Mouse (Mus musculus) inflammation-experienced regulatory T-cells, adult 6 months (primary cell): ENCODE measurements around the gene Tspear. TPM values are rescaled to one million over a fixed set of nuclear protein-coding genes. Genes with fewer than 3 reads are reported as not detected.

Experiments used
- ATAC-seq: one replicate; pipeline ENCODE4 v1.8.0; 2017
- polyA plus RNA-seq, 3 experiments: library from polyadenylated mRNA; unstranded; fragments of 100-300 nt; shearing (Covaris generic); gene quantifications; one replicate each; pipeline ENCODE4 v1.2.1; 2017

Tspear gene
- polyA plus RNA-seq, 3 experiments from 2014 or later, result 0.26 to 0.54 (median 0.28) TPM

DNA sequence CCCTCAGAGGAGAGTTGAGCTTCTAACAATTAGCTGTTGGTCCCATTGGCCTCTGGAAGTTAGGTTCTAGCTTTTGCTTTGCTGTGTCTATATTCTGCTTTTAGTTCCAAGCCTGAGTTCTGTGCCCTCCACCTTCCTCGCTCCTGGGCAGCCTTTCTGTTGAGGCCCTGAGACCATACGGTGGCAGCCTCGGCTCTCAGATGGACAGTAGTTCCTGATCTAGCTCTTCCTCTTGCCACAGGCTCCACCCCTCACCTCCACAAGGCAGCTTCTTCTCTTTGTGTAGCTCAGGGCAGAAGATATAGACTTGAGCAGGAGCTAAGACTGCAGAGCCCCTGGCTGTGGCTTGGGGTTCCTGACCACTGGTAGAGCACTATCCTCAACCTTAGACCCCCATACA, 193.9 kb downstream of the Tspear start:
- ATAC-seq, result no peak

DNA sequence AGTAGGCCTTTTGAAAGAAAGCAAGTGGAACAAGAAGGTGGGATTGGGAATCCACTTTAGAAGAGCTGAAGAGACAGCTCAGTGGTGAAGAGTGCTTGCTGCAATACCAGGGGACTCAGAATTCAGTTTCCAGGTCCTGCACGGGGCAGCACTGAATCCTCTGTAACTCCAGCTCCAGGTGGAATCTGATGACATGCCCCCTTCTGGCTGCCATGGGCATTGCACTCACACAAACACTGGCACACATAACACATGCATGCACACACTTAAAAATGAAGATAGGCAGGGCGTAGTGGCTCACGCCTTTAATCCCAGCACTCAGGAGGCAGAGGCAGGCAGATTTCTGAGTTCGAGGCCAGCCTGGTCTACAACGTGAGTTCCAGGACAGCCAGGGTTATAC, 196.2 kb downstream of the Tspear start:
- no peak for ATAC-seq

DNA sequence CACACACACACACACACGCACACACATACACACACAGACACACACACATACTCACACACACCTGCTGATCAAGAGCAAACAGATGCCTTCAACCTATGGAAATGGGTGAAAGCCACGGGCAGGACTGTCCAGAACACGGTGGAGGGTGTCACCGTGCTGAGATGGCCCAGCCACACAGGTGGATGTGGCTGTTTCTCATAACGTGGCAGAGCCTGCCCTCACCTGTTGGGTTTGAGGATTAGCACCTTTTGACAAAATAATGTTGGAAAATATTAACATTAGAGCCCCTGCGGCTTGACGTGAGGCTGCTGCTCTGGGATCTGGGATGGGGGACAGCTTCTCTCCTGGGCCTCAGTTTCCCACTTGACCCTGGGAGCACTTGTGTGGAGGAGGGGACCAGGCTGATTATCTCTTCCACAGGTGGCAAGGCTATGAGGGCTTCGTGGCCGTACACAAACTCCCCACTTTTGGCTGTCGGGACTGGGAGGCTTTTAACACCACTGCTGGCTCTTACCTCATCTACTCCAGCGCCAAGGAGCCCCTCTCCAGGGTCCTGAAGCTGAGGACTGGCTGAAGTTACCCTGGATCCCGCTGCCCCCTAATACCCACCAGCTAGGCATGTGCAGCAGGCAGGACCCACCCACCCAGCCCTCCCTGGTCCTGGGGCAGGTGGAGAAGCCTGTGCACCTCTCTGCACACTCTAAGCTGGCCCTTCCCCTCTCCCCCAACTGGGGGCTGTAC, 199.8 kb downstream of the Tspear start:
- no peak for ATAC-seq

- ATAC-seq, result no peak
Measured at GRCm38 (mm10) chr10:77890987-77891565, 204.7 kb downstream of the Tspear start.

- no peak for ATAC-seq
Measured at GRCm38 (mm10) chr10:77895562-77895961, 209.2 kb downstream of the Tspear start.

GRCm38 (mm10) chr10:77900126-77900525, 213.8 kb downstream of the Tspear start:
- ATAC-seq, result no peak

GRCm38 (mm10) chr10:77900903-77901818, 214.8 kb downstream of the Tspear start:
- no peak for ATAC-seq

GRCm38 (mm10) chr10:77901871-77902210, 215.5 kb downstream of the Tspear start:
- ATAC-seq, result no peak

DNA sequence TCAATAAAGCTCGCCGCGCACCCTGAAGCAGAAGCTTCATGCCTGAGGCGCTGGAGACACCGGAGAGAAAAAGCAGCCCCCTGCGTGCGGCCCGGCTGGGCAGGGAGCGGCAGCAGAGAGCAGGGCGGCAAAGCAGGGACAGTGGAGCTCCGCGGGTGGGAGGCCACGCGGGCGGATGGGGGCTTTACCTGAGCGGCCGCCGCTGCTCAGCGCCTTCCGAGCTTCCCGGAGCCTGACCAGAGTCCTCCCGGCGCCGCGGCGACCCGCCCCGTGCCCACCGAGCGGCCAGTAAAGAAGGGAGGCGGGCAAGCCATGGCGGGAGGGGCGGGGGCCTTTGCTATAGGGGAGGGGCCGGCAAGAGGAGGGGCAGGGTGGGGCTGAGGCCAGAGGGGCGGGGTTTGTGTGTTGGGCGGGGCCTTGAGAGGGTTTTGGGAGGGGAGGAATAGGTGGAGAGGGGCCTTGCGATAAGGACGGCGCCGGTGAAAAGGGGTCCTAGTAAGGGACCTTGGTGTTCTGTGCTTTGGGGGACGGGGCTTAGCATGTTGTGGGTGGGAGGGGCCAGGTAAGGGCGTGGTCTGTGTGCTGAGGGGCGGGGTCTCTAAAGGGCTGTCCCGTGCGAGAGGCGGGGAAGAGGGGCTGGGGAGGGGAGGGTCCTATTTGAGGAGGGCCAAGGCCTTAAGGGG, 216.0 kb downstream of the Tspear start, which contains the start of gene Lrrc3:
Lrrc3 (minus strand) TSS at position 326 of the 683 bp plus-strand sequence.
- ATAC-seq, result no peak

GRCm38 (mm10) chr10:77902894-77903715, 216.7 kb downstream of the Tspear start:
- ATAC-seq, result no peak

DNA sequence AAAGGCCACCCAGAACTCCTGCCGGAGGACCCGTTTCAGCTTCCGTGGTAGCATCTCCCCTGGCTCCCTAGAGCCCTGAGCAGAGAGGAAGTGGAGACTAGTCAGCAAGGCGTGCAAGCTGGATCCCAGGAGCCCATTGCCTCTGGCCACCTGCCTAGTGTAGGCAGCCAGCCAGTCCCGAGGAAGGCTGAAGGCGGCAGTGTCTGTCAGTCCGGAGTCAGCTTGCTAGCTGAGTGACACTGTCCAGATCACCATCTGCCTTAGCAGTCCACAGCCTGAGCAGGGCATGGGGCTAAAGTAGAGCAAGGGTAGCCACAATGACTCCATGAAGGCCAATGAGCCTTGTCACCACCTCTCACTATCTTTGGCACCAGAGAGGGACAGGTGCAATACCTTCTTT, 226.2 kb downstream of the Tspear start:
- ATAC-seq, result no peak

- no peak for ATAC-seq
Measured at GRCm38 (mm10) chr10:77913292-77913691, 226.9 kb downstream of the Tspear start.

GRCm38 (mm10) chr10:77916636-77917335, 230.4 kb downstream of the Tspear start:
- ATAC-seq, result no peak

DNA sequence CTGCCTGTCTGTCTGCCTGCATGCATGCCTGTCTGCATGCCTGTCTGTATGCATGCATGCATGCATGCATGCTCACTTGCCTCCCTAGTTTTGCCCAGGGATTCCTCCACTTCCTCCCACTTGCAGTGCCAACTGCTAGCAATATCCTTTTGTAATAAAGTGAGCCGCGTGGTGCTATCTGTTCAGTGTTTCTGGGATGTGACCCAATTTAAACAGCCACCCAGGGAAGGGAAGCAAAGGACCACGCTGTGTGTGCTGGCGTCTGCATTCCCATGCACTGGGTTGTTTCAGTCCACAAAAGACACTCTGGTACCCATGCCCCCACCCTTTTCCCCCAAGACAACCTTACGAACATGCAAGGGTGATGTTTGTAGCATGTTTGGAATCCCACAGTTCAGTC, 234.6 kb downstream of the Tspear start:
- no peak for ATAC-seq

GRCm38 (mm10) chr10:77922681-77923080, 236.3 kb downstream of the Tspear start:
- ATAC-seq, result no peak

DNA sequence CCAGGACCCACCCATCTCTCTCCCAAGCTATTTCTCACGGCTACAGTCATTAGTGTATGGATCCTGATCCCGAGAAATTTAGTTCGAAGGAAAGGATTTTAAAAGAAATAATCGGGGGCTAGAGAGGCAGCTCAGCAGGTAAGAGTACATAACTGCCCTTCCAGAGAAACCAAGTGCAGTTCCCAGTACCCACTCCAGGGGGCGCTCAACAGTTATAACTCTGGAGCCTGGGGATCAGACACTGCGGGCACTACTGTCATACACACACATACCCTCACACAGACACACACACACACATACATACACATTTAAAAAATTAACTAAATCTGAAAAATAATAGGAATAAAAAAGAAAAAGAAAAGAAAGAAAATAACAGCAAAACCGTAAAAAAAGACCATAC, 239.8 kb downstream of the Tspear start:
- no peak for ATAC-seq

DNA sequence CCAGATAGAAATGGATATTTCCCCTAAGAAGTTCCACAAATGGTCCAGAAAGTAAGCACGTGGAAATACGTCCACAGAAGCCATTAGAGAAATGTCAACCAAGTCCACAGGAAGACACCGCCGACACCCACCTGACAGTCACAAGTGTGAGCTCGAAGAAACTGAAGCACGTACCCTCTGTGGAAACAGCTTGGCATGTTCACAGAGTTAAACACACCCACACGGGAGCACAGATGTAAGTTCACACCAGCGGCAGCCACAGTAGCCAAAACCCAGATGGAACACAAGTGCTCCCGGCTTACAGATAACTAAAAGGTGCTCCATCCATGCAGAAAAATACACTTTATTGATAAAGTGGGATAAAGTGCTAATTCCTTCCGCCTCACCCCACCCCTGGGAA, 241.0 kb downstream of the Tspear start:
- ATAC-seq, result no peak
